Mouse (Mus musculus): ENCODE measurements at regions not wholly inside any gene's neighbourhood (a gene's known extent, or its start where the extent isn't known, plus 50 kb on each side); places are given as distances from the start of the nearest gene placed in this dataset.

DNA sequence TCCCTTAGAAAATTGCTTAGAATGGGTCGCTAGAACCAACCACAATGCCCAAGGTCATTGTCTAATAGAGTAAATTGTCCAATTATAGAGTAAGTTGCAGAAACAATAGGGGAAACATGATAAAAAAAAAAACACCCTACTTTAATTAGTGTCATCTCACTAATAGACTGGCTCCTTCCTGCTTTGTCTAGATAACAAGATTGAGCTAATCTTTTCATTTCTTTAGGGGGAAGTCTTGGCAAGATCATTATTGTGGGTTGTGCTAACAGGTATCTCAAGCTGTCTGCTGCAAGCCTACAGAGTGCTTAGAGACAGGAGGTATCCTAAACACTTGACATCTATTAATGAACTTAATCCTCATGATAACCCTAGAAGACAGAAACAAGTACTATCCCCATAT is 615.9 kb downstream of the Gbe1 start:
- in situ Hi-C loops (cut with MboI, MseI): no loop called here

DNA sequence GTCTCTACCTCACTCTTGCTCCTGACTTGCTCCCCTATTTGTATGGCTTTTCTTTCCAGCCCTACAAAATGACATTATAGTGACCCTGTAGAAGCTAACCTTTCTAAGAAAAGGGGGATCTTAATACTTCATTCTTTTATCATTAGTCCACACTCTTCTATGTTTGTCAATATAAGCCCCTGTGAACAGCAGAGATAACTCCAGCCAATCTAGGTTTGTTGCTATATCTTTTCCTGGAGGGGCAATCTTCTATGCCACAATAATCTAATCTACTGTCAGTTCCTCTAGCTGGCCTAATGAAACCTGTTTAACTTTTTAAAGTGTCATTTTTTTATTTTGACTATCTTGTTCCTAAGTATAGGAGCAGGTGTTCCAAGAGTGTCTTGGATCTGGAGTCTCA is 622.2 kb downstream of the Gbe1 start:
- in situ Hi-C loops (cut with MboI, MseI): no loop called here

DNA sequence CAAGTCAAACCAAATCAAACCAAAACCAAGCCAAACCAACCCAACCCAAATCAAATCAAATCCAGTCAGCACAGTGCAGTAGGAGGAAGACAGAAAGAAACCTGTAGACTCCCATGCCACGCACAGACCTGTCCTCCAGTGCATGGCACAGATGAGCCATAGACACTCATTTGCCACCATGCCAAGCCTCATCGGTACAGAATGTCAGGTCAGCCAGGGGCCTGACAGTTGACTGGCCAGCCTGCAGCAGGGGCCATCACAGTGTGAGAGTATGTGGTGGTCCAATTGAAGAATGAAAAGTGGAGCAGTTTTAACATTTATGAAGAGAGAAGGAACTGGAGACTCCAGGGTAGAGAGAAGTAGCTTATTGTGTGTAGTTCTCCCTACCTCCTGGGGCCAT is 639.2 kb downstream of the Gbe1 start:
- in situ Hi-C loops (cut with MboI, MseI): no loop called here

All from T-helper 2 cell (primary cell).